Mouse (Mus musculus): ENCODE results near the gene Aff1. TPM values are rescaled to one million over a fixed set of nuclear protein-coding genes. Genes with fewer than 3 reads are reported as not detected.

Gene Aff1
- polyA plus RNA-seq, 1 experiment: 16.8 TPM

DNA sequence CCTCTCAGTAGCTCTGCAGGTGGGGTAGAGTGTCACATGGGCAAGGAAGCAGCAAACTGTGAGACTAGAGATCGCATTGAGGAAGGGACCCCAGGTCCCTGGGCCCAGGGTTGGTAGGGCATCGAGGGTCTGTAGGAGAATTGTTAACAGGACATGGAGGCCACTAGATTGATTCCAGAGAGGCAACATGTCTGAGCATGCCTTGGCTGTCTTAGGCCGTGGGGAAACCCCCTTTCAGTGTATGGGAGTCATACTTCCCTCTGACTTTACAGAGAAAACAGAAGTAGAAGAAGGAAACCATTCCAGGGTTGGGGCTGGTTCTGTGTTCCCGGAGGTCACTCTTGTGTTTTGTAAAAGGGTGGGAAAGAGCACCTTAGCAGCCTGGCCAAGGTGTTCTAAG is 40.4 kb downstream of the Aff1 start:
- Histone ChIP-seq H3K4me3 (ENCODE audit: insufficient read depth, low read depth, low read length) (no peak overlapping the region), H3K27me3 (replicated peaks; ENCODE audit: control insufficient read depth, insufficient read depth, low read length) (no peaks in the 10 kb centered on the region), H3K4me1 (ENCODE audit: control insufficient read depth, insufficient read depth, low read length) (peaks cover 11% of the 10 kb centered on the region), H3K36me3 (ENCODE audit: control insufficient read depth, insufficient read depth, low read length) (no peaks in the 10 kb centered on the region), H3K27ac (ENCODE audit: insufficient read depth, low read depth, low read length) (no peak overlapping the region)
- WGBS: 92% methylated on average over 4 of the region's 4 CpGs
- DNase-seq: no peak
- TF ChIP-seq POLR2A (IDR thresholded peaks at IDR 0.05; ENCODE audit: low read depth, low read length) (no peak), CTCF (conservative IDR thresholded peaks at IDR 0.05; ENCODE audit: insufficient read depth, insufficient read length, low read depth, low read length) (no peak)

DNA sequence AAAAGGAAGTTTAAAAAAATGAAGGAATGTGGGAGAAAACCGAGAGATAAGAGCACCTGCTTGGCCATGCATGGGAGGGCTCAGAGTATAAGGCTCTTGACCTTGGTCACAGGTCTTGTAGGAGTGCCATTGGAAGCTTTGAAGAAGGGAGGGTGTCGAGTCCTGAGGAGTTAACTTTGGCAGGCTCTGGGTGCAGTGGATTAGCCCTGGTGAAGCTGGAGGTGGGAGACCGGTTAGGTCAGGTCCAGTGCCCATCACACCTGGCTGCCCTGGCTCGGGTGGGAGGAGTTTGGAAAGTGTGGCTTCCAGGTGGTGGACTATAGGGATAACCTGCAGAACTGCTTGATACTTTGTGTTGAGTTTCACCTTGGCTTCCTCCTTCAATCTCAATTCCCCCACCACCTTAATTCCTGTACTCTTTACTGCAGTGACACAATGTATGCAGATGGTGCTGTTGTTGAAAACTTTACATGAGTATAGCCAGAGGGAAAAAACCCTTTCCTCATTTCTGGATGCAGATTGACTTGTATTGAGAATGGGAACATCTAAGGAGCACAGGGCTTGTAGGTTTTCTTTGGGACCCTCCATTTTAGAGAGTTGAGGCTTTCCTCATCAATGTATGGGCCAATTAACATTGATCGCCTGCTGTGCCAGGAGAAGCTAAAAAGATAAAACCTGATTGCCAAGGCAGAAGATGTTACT is 43.4 kb downstream of the Aff1 start:
- H3K36me3 ChIP-seq (ENCODE audit: control insufficient read depth, insufficient read depth, low read length): no peaks in the 10 kb centered on the region
- peak overlapping the region; percentile 80 for H3K27ac ChIP-seq (ENCODE audit: insufficient read depth, low read depth, low read length)
- 43% methylated on average over 5 of the region's 5 CpGs for WGBS
- peak; percentile 81 for DNase-seq
- no peak for TF ChIP-seq POLR2A (IDR thresholded peaks at IDR 0.05; ENCODE audit: low read depth, low read length)
- TF ChIP-seq CTCF (conservative IDR thresholded peaks at IDR 0.05; ENCODE audit: insufficient read depth, insufficient read length, low read depth, low read length): no peak
- no peak overlapping the region for H3K4me3 ChIP-seq (ENCODE audit: insufficient read depth, low read depth, low read length)
- H3K4me1 ChIP-seq (ENCODE audit: control insufficient read depth, insufficient read depth, low read length): peaks cover 17% of the 10 kb centered on the region
- H3K27me3 ChIP-seq (replicated peaks; ENCODE audit: control insufficient read depth, insufficient read depth, low read length): no peaks in the 10 kb centered on the region

DNA sequence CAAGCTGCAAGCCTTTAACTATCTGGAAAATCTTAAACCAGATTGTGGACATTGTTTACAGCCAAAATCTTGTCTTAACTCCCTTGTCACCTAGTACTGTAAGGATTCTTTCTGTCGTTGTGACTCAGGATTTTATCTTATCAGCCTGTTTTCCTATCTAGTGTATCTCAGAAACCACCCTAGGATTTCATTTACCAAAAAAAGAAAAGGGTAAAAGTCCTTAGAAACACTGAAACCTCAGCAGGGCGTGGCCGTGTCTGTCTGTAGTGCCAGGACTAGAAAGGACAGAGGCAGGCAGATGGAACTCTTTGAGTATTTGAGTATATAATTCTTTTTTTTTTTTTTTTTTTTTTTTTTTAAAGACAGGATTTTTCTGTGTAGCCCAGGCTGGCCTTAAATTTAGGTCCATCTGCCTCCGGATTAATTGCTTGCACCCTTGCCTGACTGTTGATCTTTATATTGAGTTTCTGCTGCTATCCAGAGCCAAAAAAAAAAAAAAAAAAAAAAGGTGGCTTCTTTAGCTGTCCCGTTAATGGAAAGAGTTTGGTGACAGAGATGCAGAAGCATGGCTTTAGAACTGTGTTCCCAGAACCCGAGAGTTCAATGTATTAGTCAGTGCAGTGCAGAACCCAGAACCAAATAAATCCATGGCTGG is 44.5 kb downstream of the Aff1 start:
- 0 out of 2 replicates have a peak overlapping the region, but pooled peaks have one; percentile 37 for H3K27ac ChIP-seq (ENCODE audit: insufficient read depth, low read depth, low read length)
- TF ChIP-seq POLR2A (IDR thresholded peaks at IDR 0.05; ENCODE audit: low read depth, low read length): no peak
- TF ChIP-seq CTCF (conservative IDR thresholded peaks at IDR 0.05; ENCODE audit: insufficient read depth, insufficient read length, low read depth, low read length): no peak
- 63% methylated on average over 6 of the region's 6 CpGs for WGBS
- no peaks in the 10 kb centered on the region for H3K36me3 ChIP-seq (ENCODE audit: control insufficient read depth, insufficient read depth, low read length)
- DNase-seq: no peak
- H3K4me1 ChIP-seq (ENCODE audit: control insufficient read depth, insufficient read depth, low read length): peaks cover 17% of the 10 kb centered on the region
- H3K27me3 ChIP-seq (replicated peaks; ENCODE audit: control insufficient read depth, insufficient read depth, low read length): no peaks in the 10 kb centered on the region
- no peak overlapping the region for H3K4me3 ChIP-seq (ENCODE audit: insufficient read depth, low read depth, low read length)

DNA sequence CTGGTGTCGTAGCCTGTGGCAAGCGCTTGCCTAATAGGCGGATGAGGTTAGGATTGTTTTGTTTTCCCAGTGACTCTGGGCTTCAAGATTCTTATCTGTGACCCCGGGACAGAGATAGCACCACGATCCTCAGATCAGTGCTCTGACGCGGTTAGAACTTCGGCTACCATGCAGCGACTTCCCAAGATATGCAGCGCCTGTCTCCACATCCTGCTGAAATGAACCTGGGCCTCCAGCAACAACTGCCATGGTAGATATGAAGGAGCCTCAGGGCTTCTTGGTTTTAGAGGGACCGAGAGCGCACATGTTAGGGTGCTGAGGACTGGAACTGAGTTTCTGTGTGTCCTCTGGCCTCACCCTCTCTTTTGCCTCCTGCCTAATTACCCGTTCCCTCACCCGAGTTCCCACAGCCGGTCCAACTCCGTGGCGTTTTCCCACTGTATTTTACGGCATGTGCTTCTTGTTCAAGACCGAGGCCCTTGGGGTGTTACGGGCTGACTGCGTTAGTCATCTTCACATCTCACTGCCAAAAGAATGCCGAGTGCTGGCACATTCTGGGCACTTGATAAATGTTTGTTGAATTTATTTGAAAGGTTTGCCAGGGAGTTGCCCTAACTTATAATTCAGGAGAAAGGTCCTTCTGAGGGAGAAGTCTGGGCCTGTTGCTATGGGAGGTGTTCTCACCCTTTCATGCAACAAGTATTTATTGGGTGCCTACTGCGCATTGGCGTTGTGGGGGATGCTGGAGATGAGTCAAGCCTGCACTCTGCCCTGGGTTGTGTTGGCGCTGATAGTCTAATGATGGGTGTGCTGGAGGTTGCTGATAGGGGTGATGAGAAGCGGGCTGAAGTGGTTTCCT is 45.3 kb downstream of the Aff1 start:
- DNase-seq: peak; percentile 63
- Histone ChIP-seq H3K27ac (ENCODE audit: insufficient read depth, low read depth, low read length) (peak overlapping the region; percentile 37; the same call in 1 of the 2 replicates), H3K4me3 (ENCODE audit: insufficient read depth, low read depth, low read length) (no peak overlapping the region), H3K27me3 (replicated peaks; ENCODE audit: control insufficient read depth, insufficient read depth, low read length) (no peaks in the 10 kb centered on the region), H3K4me1 (ENCODE audit: control insufficient read depth, insufficient read depth, low read length) (peaks cover 21% of the 10 kb centered on the region), H3K36me3 (ENCODE audit: control insufficient read depth, insufficient read depth, low read length) (no peaks in the 10 kb centered on the region)
- 58% methylated on average over 26 of the region's 26 CpGs for WGBS
- TF ChIP-seq POLR2A (IDR thresholded peaks at IDR 0.05; ENCODE audit: low read depth, low read length): no peak
- TF ChIP-seq CTCF (conservative IDR thresholded peaks at IDR 0.05; ENCODE audit: insufficient read depth, insufficient read length, low read depth, low read length): no peak

DNA sequence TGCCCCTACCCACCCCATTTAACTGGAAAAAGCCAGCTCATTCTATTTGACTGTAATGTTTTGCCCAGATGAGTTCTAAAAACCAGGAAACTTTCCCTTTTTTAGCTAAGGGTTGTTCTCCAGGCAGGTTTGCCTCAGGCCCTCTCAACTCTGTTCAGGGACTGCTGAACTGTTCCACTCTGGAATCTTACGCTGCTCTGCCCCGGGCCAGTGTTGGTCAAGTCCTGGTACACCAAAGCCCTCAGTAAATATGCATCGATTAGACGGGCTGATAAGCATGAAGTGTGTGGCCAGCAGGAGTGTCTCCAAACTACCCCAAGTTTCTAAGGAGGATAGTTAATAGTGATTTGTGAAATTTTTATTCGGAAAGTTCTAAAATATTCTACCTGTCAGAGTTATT is 46.3 kb downstream of the Aff1 start:
- H3K4me3 ChIP-seq (ENCODE audit: insufficient read depth, low read depth, low read length): no peak overlapping the region
- peaks cover 21% of the 10 kb centered on the region for H3K4me1 ChIP-seq (ENCODE audit: control insufficient read depth, insufficient read depth, low read length)
- peak; percentile 58 for DNase-seq
- H3K27ac ChIP-seq (ENCODE audit: insufficient read depth, low read depth, low read length): no peak overlapping the region
- 70% methylated on average over 5 of the region's 5 CpGs for WGBS
- TF ChIP-seq POLR2A (IDR thresholded peaks at IDR 0.05; ENCODE audit: low read depth, low read length) (no peak), CTCF (conservative IDR thresholded peaks at IDR 0.05; ENCODE audit: insufficient read depth, insufficient read length, low read depth, low read length) (no peak)
- no peaks in the 10 kb centered on the region for H3K36me3 ChIP-seq (ENCODE audit: control insufficient read depth, insufficient read depth, low read length)
- H3K27me3 ChIP-seq (replicated peaks; ENCODE audit: control insufficient read depth, insufficient read depth, low read length): no peaks in the 10 kb centered on the region

DNA sequence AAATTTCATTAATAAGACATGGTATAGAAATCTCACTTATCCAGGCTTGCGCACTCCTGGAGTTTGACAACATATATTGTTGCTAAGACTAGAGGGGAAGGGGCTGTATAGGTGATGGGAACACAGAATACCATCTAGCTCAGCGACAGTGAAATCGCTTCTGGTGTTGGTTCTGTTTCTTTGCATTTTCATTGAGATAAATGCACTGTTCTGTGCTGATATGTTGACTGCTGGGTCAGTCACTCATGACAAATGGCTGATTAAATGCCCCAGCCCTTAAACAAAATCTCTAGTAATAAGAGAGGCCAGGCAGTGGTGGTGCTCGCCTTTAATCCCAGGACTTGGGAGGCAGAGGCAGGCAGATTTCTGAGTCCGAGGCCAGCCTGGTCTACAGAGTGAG is 47.0 kb downstream of the Aff1 start:
- WGBS: 85% methylated on average over 5 of the region's 5 CpGs
- Histone ChIP-seq H3K27ac (ENCODE audit: insufficient read depth, low read depth, low read length) (0 out of 2 replicates have a peak overlapping the region, but pooled peaks have one; percentile 6), H3K36me3 (ENCODE audit: control insufficient read depth, insufficient read depth, low read length) (no peaks in the 10 kb centered on the region), H3K4me1 (ENCODE audit: control insufficient read depth, insufficient read depth, low read length) (peaks cover 21% of the 10 kb centered on the region), H3K27me3 (replicated peaks; ENCODE audit: control insufficient read depth, insufficient read depth, low read length) (no peaks in the 10 kb centered on the region), H3K4me3 (ENCODE audit: insufficient read depth, low read depth, low read length) (no peak overlapping the region)
- no peak for TF ChIP-seq POLR2A (IDR thresholded peaks at IDR 0.05; ENCODE audit: low read depth, low read length)
- TF ChIP-seq CTCF (conservative IDR thresholded peaks at IDR 0.05; ENCODE audit: insufficient read depth, insufficient read length, low read depth, low read length): no peak
- no peak for DNase-seq

All from kidney, adult 2 months (tissue).